Mouse (Mus musculus): ENCODE data around the gene Cldn22. TPM values are rescaled to one million over a fixed set of nuclear protein-coding genes. Genes with fewer than 3 reads are reported as not detected.

The Cldn22 gene
- polyA plus RNA-seq (2012; rRNA removed), result 0.07 TPM in 1 of 2 replicates, not detected in the other

DNA sequence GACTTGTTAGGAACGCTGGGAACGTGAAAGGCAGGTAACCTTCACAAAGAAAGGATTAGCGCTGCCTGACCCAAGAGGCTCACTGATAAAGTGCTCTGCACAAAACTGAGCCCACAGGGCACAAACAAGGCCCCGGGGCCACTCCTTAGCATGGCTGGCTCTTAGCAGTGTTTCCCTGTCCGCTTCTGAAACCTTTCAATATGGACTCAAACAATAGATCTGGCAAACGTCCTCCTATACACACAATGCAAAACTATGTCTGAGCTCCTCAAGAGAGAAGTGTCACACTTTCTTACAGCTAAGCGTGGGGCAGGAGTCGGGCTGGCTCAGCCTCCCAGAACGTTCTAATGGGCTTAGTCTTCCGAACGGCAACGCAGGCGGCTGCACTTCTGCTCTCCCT, at the start of gene Cldn22:
TSS of gene Cldn22 (plus strand) at position 301 of the 400 bp plus-strand sequence.

DNA sequence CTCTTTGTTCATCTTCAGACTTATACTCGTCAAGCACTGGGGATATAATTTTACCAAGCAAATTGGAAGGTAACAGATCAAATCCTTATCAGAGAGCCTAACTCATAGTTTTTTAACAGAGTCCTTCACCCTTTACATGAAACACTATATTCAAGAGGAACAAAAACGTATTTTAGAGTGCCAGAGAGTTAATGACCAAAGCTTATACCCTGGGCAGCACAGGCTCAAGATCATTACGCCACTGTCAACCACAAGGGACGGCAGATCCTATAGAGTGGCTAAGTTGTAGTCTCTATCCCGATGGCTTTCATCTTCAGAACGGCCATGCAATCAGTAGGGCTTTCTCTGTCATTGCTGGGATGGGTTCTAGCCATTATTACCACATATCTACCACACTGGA, 2.4 kb upstream of the Cldn22 start, which contains the start of gene Cldn24:
TSS of gene Cldn24 (plus strand) at position 301 of the 400 bp plus-strand sequence.

Other genes starting within 250 kb of the Cldn22 start
- gene Ing2, start 148.9 kb upstream of the Cldn22 start, polyA plus RNA-seq (2012; rRNA removed), result 16.7 and 16.9 TPM in 2 replicates
- 17.7 and 18.1 TPM in 2 replicates for gene Cdkn2aip, start 110.5 kb upstream of the Cldn22 start, polyA plus RNA-seq (2012; rRNA removed)
- gene Cldn24, start 2.3 kb upstream of the Cldn22 start, polyA plus RNA-seq (2012; rRNA removed), result not detected in 2 replicates
- gene Wwc2, start 166.4 kb downstream of the Cldn22 start, polyA plus RNA-seq (2012; rRNA removed), result 4.3 and 4.8 TPM in 2 replicates

Data from central nervous system, embryonic 18 days (tissue).